Mouse (Mus musculus): ENCODE results near the gene Atp5h. TPM values are rescaled to one million over a fixed set of nuclear protein-coding genes. Genes with fewer than 3 reads are reported as not detected.

Gene Atp5h
- 444 and 496 TPM in 2 replicates for polyA plus RNA-seq (2012; rRNA removed)

GRCm38 (mm10) chr11:115419531-115420237 is at the start of gene Atp5h, which contains the start of gene Kctd2:
Gene Atp5h (minus strand): TSS chr11:115419962.
Gene Kctd2 (plus strand): TSS chr11:115420128.

GRCm38 (mm10) chr11:115462243-115462891 is 42.6 kb upstream of the Atp5h start, which contains the start of gene Slc16a5:
Gene Slc16a5 (plus strand): TSS chr11:115462474.

GRCm38 (mm10) chr11:115439906-115440595 is 20.3 kb upstream of the Atp5h start, which contains the start of gene Trim80:
Gene Trim80 (plus strand): TSS chr11:115440545.

GRCm38 (mm10) chr11:115403338-115404124 is 16.2 kb downstream of the Atp5h start, which contains the start of gene Mrpl58:
Gene Mrpl58 (plus strand): TSS chr11:115403752.

DNA sequence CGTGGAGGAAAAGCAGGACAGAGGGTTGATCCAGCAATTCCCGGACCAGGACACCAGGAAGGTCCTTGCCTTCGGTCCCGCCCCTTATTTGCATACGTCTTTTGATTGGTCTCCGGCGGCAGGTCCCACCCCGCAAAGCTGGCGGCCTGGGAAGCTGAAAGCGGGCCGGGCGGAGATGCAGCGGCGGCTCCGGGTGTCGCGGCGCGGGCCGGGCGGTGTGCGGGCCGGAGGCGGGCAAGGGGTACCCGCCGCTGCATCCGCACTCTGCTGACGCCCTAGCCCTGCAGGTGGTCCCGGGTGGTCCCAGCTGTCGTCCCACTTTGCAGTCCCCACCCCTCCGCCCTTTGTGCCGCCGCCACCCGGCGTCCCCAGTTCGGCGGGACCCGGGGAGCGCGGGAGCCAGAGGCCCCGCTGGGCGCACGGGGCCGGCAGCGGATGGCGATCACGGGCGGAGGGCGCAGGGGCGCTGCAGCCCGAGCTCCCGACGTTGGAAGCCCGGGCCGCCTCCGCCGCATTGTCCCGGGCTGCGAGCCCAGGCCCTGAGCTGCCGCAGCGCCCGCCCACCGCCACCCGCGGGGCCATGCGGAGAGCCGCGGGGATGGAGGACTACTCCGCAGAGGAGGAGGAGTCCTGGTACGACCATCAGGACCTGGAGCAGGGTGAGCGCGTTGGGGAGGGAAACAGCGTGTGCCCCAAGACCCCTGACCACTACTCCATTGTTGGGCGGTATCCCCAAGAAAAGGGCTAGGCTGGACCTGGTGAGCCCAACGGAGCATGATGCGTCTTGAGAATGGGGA is 37.8 kb downstream of the Atp5h start, which contains the start of gene Cdr2l:
Cdr2l (plus strand) TSS at position 174 of the 797 bp plus-strand sequence.

DNA sequence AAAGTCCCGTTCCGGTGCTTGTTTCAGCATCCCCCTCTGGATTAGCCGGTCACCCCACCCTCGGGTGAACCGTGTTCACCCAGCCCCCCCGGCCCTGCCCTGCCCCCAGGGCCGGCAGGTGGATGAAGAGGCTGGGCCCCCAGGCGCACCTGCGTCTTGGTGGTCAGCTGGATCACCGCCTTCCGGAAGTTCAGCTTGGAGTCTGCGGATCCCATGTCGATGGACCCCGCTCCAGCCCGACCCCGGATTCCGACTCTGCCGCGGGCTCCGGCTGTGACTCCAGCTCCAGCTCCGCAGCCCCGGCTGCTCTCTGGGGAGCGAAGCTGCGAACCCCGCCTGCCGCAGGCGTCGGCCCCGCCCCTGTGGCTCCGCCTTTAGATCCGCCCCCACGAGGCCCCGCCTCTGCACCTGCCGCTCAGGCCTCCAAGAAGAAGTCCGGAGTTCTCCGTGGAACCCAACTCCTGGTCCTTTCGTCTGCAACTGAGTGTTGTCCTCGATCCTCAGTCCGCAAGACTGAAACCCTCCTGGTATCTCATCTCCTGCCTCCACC is 52.3 kb downstream of the Atp5h start, which contains the start of gene Hid1:
Hid1 (minus strand) TSS at position 362 of the 550 bp plus-strand sequence.

Other genes with a start within 250 kb of the Atp5h start
- gene Tmem104, start 232.5 kb downstream of the Atp5h start, polyA plus RNA-seq (2012; rRNA removed): 5.5 and 7.7 TPM in 2 replicates
- 19.2 and 20.9 TPM in 2 replicates for gene Nat9, start 232.1 kb downstream of the Atp5h start, polyA plus RNA-seq (2012; rRNA removed)
- 2.6 and 3.1 TPM in 2 replicates for gene Grin2c, start 152.7 kb downstream of the Atp5h start, polyA plus RNA-seq (2012; rRNA removed)
- 31.3 and 33.1 TPM in 2 replicates for gene Fdxr, start 142.9 kb downstream of the Atp5h start, polyA plus RNA-seq (2012; rRNA removed)
- 4.2 and 4.5 TPM in 2 replicates for gene Fads6, start 122.3 kb downstream of the Atp5h start, polyA plus RNA-seq (2012; rRNA removed)
- 0.07 and 0.16 TPM in 2 replicates for gene Otop2, start 112.8 kb downstream of the Atp5h start, polyA plus RNA-seq (2012; rRNA removed)
- gene Ush1g, start 97.9 kb downstream of the Atp5h start, polyA plus RNA-seq (2012; rRNA removed): 0.06 and 0.13 TPM in 2 replicates
- 0.62 and 0.68 TPM in 2 replicates for gene Otop3, start 85.2 kb downstream of the Atp5h start, polyA plus RNA-seq (2012; rRNA removed)
- 56.4 and 69.3 TPM in 2 replicates for gene Hid1, start 52.2 kb downstream of the Atp5h start, polyA plus RNA-seq (2012; rRNA removed)
- gene Cdr2l, start 38.0 kb downstream of the Atp5h start, polyA plus RNA-seq (2012; rRNA removed): 31.5 and 32.2 TPM in 2 replicates
- gene Mrpl58, start 16.2 kb downstream of the Atp5h start, polyA plus RNA-seq (2012; rRNA removed): 103 and 122 TPM in 2 replicates
- 49.7 and 50.7 TPM in 2 replicates for gene Kctd2, start 166 bp upstream of the Atp5h start, polyA plus RNA-seq (2012; rRNA removed)
- 0.09 TPM in 1 of 2 replicates, not detected in the other for gene Trim80, start 20.6 kb upstream of the Atp5h start, polyA plus RNA-seq (2012; rRNA removed)
- 0.10 TPM in 1 of 2 replicates, not detected in the other for gene Slc16a5, start 42.5 kb upstream of the Atp5h start, polyA plus RNA-seq (2012; rRNA removed)
- gene Armc7, start 55.7 kb upstream of the Atp5h start, polyA plus RNA-seq (2012; rRNA removed): 9.9 and 10.3 TPM in 2 replicates
- 69.7 and 88.0 TPM in 2 replicates for gene Nt5c, start 71.9 kb upstream of the Atp5h start, polyA plus RNA-seq (2012; rRNA removed)
- gene Jpt1, start 94.4 kb upstream of the Atp5h start, polyA plus RNA-seq (2012; rRNA removed): 1,339 and 1,384 TPM in 2 replicates
- 630 and 633 TPM in 2 replicates for gene Sumo2, start 116.3 kb upstream of the Atp5h start, polyA plus RNA-seq (2012; rRNA removed)
- gene Nup85, start 144.5 kb upstream of the Atp5h start, polyA plus RNA-seq (2012; rRNA removed): 122 and 125 TPM in 2 replicates
- 40.5 and 43.5 TPM in 2 replicates for gene Mrps7, start 184.0 kb upstream of the Atp5h start, polyA plus RNA-seq (2012; rRNA removed)
- 44.8 and 47.4 TPM in 2 replicates for gene Gga3, start 184.1 kb upstream of the Atp5h start, polyA plus RNA-seq (2012; rRNA removed)
- gene Mif4gd, start 193.0 kb upstream of the Atp5h start, polyA plus RNA-seq (2012; rRNA removed): 20.5 and 21.5 TPM in 2 replicates
- 71.3 and 78.6 TPM in 2 replicates for gene Slc25a19, start 208.3 kb upstream of the Atp5h start, polyA plus RNA-seq (2012; rRNA removed)

All from central nervous system, embryonic 18 days (tissue).